Mouse (Mus musculus) embryonic facial prominence, embryonic 11.5 days (tissue): ENCODE data around the gene Ano1. TPM values are rescaled to one million over a fixed set of nuclear protein-coding genes. Genes with fewer than 3 reads are reported as not detected.
A peak's percentile ranks its signal among the peaks of the same experiment; 100 is the strongest.

Source experiments
- ATAC-seq: fragments of 200-750 bp; cut with Nextera tagmentation; replicated peaks from 2 replicates; pipeline ENCODE4 v1.8.0; 2017; ENCODE audit warnings: low read depth; ENCODE audit not compliant: insufficient number of reproducible peaks, low FRiP score, low TSS enrichment
- DNase-seq: peaks from one replicate; pipeline ENCODE4 v3.0.0-alpha.2; 2015; ENCODE audit warnings: low spot score
- H3K27ac ChIP-seq: fragments of 300-500 bp; sonication (generic); replicated peaks from 2 replicates; pipeline ENCODE4 v1.5.1; 2014; ENCODE audit warnings: mild to moderate bottlenecking, low read depth, low read length, control low read depth
- H3K27me3 ChIP-seq: fragments of 300-500 bp; sonication (generic); 2 replicates; pipeline ENCODE4 v1.6.1; 2014; ENCODE audit warnings: mild to moderate bottlenecking, low read length, moderate library complexity, mixed read lengths; ENCODE audit not compliant: control insufficient read depth, insufficient read depth
- H3K36me3 ChIP-seq: fragments of 300-500 bp; sonication (generic); replicated peaks from 2 replicates; pipeline ENCODE4 v1.6.1; 2014; ENCODE audit warnings: low read depth, mild to moderate bottlenecking, low read length, moderate library complexity, mixed read lengths; ENCODE audit not compliant: control insufficient read depth, insufficient read depth
- H3K4me1 ChIP-seq: fragments of 300-500 bp; sonication (generic); 2 replicates; pipeline ENCODE4 v1.6.1; 2014; ENCODE audit warnings: low read length, mixed read lengths; ENCODE audit not compliant: control insufficient read depth, insufficient read depth
- H3K4me2 ChIP-seq: fragments of 300-500 bp; sonication (generic); 2 replicates; pipeline ENCODE4 v1.6.1; 2014; ENCODE audit warnings: low read depth, mild to moderate bottlenecking, control low read depth, low read length, moderate library complexity
- H3K4me3 ChIP-seq: fragments of 300-500 bp; sonication (generic); 2 replicates; pipeline ENCODE4 v1.5.1; 2014; ENCODE audit warnings: low read depth, low read length, control low read depth
- H3K9ac ChIP-seq: fragments of 300-500 bp; sonication (generic); replicated peaks from 2 replicates; pipeline ENCODE4 v1.6.1; 2014; ENCODE audit warnings: mild to moderate bottlenecking, control low read depth, low read length
- H3K9me3 ChIP-seq: fragments of 300-500 bp; sonication (generic); replicated peaks from 2 replicates; pipeline ENCODE4 v1.6.1; 2016; ENCODE audit warnings: mild to moderate bottlenecking, low read length, inconsistent platforms, mixed read lengths; ENCODE audit not compliant: control insufficient read depth
- WGBS: fragments of 180-500 bp; shearing (Covaris S2); extraction: QIAGEN DNeasy Blood & Tissue Kit; methylation state at CpG from one replicate; pipeline ENCODE4 v1.1.7; 2014; 5-methylcytosine and 5-hydroxymethylcytosine counted together
- polyA plus RNA-seq: library from polyadenylated mRNA; unstranded; fragments of >200 nt; fragmentation: Nextera tagmentation; extraction: Ambion mirVana; gene quantifications from 2 replicates; pipeline ENCODE4 v1.2.1, GENCODE M21; 2014

The Ano1 gene
- 10.0 and 10.8 TPM in 2 replicates for polyA plus RNA-seq

GRCm38 (mm10) chr7:144751833-144752232 lies at the start of gene Ano1:
TSS of gene Ano1 (minus strand) at chr7:144751974.
- Histone ChIP-seq H3K36me3 (no peaks in the 10 kb centered on the region), H3K27ac (no peak within 1 kb of the TSS), H3K9me3 (no peaks in the 10 kb centered on the region), H3K4me3 (no peak within 1 kb of the TSS), H3K27me3 (no peaks in the 10 kb centered on the region), H3K4me1 (no peaks in the 10 kb centered on the region), H3K4me2 (no peak within 1 kb of the TSS), H3K9ac (no peak within 1 kb of the TSS)
- ATAC-seq, result no peak
- WGBS, result 78% methylated on average over 9 of the region's 9 CpGs
- no peak for DNase-seq

- no peaks in the 10 kb centered on the region for H3K9me3 ChIP-seq
- no peaks in the 10 kb centered on the region for H3K36me3 ChIP-seq
- H3K27me3 ChIP-seq, result no peaks in the 10 kb centered on the region
- H3K4me3 ChIP-seq, result no peak overlapping the region
- 41% methylated on average over 1 of the region's 1 CpGs for WGBS
- no peaks in the 10 kb centered on the region; the same call in 1 of the 2 replicates for H3K4me1 ChIP-seq
- no peak overlapping the region for H3K4me2 ChIP-seq
- H3K27ac ChIP-seq, result no peak overlapping the region
- no peak overlapping the region for H3K9ac ChIP-seq
- ATAC-seq (0 out of 2 replicates have a peak, but pooled peaks have one; percentile 27), DNase-seq (peak; percentile 74)
Measured at GRCm38 (mm10) chr7:144798471-144798870, 46.7 kb upstream of the Ano1 start.

GRCm38 (mm10) chr7:144796986-144797735 lies 45.4 kb upstream of the Ano1 start:
- no peaks in the 10 kb centered on the region for H3K9me3 ChIP-seq
- no peak overlapping the region for H3K4me3 ChIP-seq
- no peaks in the 10 kb centered on the region for H3K36me3 ChIP-seq
- DNase-seq, result peak; percentile 6
- no peaks in the 10 kb centered on the region; the same call in 1 of the 2 replicates for H3K4me1 ChIP-seq
- H3K27ac ChIP-seq, result no peak overlapping the region
- ATAC-seq, result no peak
- H3K27me3 ChIP-seq, result no peaks in the 10 kb centered on the region
- H3K9ac ChIP-seq, result no peak overlapping the region
- H3K4me2 ChIP-seq, result no peak overlapping the region
- 48% methylated on average over 17 of the region's 17 CpGs for WGBS

GRCm38 (mm10) chr7:144795976-144796474 lies 44.3 kb upstream of the Ano1 start:
- H3K9ac ChIP-seq, result no peak overlapping the region
- no peak overlapping the region for H3K27ac ChIP-seq
- whole genome bisulfite sequencing, result 73% methylated on average over 9 of the region's 9 CpGs
- no peaks in the 10 kb centered on the region for H3K9me3 ChIP-seq
- DNase-seq, result no peak
- H3K4me2 ChIP-seq, result no peak overlapping the region
- H3K36me3 ChIP-seq, result no peaks in the 10 kb centered on the region
- no peak for ATAC-seq
- no peaks in the 10 kb centered on the region for H3K27me3 ChIP-seq
- no peak overlapping the region for H3K4me3 ChIP-seq
- no peaks in the 10 kb centered on the region; the same call in 1 of the 2 replicates for H3K4me1 ChIP-seq

GRCm38 (mm10) chr7:144793296-144793695 lies 41.5 kb upstream of the Ano1 start:
- H3K4me1 ChIP-seq, result no peaks in the 10 kb centered on the region; the same call in 1 of the 2 replicates
- no peak overlapping the region for H3K4me3 ChIP-seq
- H3K27me3 ChIP-seq, result peaks cover 3% of the 10 kb centered on the region; the same call in 1 of the 2 replicates
- H3K9me3 ChIP-seq, result no peaks in the 10 kb centered on the region
- DNase-seq, result no peak
- 82% methylated on average over 10 of the region's 10 CpGs for WGBS
- no peak overlapping the region for H3K27ac ChIP-seq
- H3K9ac ChIP-seq, result no peak overlapping the region
- no peaks in the 10 kb centered on the region for H3K36me3 ChIP-seq
- no peak overlapping the region for H3K4me2 ChIP-seq
- no peak for ATAC-seq

- no peaks in the 10 kb centered on the region for H3K9me3 ChIP-seq
- DNase-seq, result no peak
- H3K36me3 ChIP-seq, result no peaks in the 10 kb centered on the region
- no peak overlapping the region for H3K4me2 ChIP-seq
- H3K4me3 ChIP-seq, result no peak overlapping the region
- peaks cover 3% of the 10 kb centered on the region; the same call in 1 of the 2 replicates for H3K27me3 ChIP-seq
- H3K9ac ChIP-seq, result no peak overlapping the region
- no peak for ATAC-seq
- H3K4me1 ChIP-seq, result no peaks in the 10 kb centered on the region
- 85% methylated on average over 7 of the region's 7 CpGs for WGBS
- no peak overlapping the region for H3K27ac ChIP-seq
Measured at GRCm38 (mm10) chr7:144791426-144791825, 39.7 kb upstream of the Ano1 start.

GRCm38 (mm10) chr7:144789601-144790556 lies 38.1 kb upstream of the Ano1 start:
- DNase-seq, result peak; percentile 55
- Histone ChIP-seq H3K4me1 (no peaks in the 10 kb centered on the region), H3K4me2 (peak overlapping the region; percentile 39), H3K27ac (no peak overlapping the region), H3K27me3 (peaks cover 3% of the 10 kb centered on the region; the same call in 1 of the 2 replicates), H3K9me3 (no peaks in the 10 kb centered on the region), H3K4me3 (peak overlapping the region; percentile 28), H3K9ac (0 out of 2 replicates have a peak overlapping the region, but pooled peaks have one; percentile 13), H3K36me3 (no peaks in the 10 kb centered on the region)
- no peak for ATAC-seq
- WGBS, result 51% methylated on average over 36 of the region's 36 CpGs
